Mouse (Mus musculus) adrenal gland, adult 2 months (tissue): ENCODE measurements at regions not wholly inside any gene's neighbourhood (a gene's known extent, or its start where the extent isn't known, plus 50 kb on each side); places are given as distances from the start of the nearest gene placed in this dataset.
"Not testable (repeated sequence)": the region's sequence is repeated elsewhere in the genome, so short reads cannot be mapped to it uniquely, and the experiment has no call there.

Experiments used
- DNase-seq: peaks from one replicate; pipeline ENCODE4 v3.0.0; 2021

DNA sequence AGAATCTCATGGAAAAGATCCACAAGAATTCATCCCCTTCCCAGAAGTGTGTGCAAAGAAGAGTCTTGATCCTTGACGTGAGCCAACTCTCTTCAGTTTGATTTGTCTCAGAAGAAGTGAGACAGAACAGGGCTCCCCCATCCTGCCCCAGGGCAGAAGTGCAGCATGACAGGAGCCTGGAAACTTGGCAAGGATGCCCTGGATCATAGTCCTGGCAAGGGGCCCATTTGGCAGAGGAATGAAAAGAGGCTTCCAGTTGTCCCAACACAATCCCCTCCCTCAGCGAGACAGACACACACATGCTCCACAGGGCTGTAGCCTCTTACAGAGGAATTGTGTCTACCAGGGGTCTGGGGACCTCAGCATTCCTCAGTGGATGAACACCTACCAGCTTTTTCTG lies 102.7 kb downstream of the Ptpn20 start:
- DNase-seq = peak; percentile 83

DNA sequence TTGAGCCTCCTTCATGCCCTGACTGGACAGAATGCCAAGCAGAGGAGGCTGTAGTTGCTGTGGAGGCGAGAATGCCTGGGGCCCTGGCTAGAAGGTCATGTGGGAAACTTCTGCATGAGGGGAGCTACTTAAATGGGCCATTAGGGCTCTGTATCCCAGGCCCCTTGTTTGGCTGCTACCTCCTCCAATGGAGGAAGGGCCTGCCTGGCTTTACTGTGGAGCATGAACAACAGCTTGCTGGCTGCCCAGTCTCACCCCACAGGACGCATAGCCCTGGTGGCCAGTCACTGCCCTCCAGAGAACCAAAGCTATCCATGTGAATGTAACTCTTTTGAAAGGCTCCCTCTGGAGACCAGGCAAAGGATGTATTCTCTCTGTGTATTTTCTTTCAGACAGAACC lies 105.2 kb downstream of the Ptpn20 start:
- no peak for DNase-seq

DNA sequence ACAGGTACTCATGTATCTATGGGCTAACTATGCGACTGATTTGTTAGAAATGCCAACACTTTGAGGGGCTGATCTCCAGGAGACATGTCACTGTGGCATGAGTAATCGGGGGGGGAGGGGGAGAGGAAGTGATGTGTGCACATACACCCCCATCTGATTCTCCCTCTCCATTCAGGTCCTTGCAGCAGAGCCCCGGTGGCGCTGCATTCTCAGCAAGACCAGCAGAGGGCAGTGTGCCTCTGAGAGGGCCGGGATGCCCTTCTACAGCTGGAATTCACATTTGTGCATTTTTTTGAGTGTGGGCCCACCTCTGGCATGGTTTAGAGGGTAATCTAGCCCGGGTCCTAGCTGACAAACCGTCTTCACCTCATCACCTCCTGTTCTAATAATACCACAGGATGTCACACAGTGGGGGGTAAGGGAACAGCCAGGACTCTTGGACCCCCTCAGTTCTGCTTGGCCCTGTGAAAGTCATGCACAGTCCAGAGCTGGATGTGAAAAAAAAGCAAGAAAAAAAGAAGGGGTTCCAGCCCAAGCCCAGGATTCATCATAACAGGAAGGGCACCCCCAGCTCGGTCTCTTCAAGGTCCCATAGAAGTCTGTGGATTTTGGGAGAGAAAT lies 106.5 kb downstream of the Ptpn20 start:
- peak; percentile 72 for DNase-seq

DNA sequence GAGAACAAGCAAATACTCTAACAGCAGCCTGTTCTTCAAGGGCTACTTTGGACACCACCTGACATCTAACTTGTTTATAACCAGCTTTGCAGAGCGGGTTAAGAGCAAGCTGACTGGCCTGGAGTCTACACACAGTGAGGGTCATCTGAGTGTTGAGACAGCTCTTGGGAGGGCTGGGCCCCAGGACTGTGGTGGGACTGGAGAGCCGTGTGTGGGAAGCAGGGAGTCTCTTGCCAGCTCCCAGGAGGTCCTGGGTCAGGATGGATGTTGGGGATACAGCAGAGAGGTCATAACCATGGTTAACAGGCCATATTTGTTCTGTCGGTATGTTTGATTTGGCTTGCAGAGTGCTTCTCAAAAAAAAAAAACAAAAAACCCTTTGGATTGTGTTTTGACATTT lies 107.8 kb downstream of the Ptpn20 start:
- peak; percentile 22 for DNase-seq

DNA sequence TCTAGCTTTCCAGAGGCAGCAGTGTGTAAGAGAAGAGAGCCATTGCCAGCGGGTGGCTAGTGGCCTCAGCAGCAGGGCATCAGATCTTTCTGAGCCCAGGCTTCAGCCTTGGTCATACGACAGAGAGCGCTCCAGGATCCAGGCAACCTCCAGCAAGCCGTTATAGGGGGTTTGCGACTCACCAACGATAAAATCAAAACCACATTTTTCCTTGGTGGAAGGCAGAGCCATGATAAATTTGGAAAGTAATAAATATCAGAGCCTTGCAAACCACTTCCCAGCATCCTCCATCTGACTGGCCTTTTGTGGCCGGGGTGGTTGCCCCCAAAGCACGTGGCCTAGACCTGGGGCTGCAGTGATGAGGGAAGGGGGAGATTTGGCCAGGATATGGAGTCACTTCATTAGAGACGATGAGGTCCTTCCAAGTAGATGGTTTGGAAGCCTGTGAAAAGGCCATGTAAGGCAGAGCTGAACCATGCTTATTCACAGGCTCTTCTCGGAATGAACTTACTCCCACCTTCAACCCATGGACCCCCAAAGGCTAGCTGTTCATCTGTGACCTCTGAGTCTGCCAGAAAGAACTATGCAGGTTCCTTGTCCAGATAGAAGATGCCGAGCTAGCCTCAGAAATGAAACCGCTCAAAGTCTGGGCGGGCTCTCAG lies 110.9 kb downstream of the Ptpn20 start:
- DNase-seq = no peak

DNA sequence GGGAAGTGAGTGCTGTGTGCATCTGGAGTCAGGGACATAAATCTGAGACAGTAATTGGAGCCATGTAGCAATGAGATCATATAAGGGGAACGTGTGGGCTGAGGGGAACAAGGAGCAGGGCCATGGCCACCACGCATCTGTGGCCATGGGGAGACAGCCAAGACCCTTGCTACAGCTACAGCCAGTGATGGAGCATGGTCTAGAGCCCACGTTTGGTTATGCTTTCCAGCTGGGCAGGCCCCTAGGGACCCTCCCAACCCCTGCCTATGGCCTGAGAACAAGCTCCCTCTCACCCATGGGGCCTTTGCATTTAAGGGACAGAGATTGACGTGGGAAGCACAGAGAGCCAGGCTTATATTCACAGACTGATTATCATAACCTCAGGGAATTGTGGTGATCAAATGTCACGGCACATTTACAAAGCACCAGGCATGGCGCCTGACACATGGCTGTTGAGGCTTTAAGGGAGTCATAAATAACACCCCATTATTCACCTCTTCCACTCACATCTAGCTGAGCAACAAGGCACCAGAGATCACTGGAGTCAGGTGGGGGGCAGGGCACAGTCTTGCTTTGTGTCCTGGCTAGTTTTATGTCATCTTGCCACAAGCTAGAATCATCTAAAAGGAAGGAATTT lies 118.8 kb downstream of the Ptpn20 start:
- no peak for DNase-seq

DNA sequence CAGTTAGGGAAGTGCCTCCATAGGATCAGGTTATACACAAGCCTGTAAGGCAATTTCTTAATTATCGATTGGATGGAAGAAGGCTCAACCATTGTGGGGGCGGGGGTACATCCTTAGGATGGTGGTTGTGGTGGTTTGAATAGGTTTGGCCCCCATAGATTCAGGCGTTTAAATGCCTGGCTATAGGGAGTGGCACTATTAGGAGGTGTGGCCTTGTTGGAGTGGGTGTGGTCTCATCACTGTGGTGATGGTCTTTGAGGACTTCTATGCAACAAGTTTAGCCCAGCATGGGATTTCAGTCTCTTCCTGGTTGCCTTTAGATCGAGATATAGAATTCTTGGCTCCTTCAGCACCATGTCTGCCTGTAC lies 119.3 kb downstream of the Ptpn20 start:
- DNase-seq = no peak

DNA sequence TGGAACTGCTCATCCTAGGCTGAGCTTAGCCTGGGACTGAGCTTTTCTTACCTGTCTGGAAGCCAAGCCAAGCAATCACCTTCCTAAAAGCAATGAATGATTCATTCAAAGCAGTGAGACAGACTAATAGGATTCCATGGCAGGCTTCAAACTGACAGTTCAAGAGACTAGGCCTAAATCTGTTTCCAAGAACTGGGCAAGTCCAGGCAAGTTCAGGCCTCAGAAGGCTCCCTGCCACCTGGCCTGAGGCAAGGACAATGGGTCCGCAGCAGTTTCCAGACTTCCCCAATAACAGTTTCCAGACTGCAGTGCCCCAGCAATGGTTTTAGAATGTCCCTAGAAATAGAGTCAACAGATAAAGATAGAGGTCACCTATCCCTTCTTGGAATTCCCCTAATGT lies 123.5 kb downstream of the Ptpn20 start:
- no peak for DNase-seq

DNA sequence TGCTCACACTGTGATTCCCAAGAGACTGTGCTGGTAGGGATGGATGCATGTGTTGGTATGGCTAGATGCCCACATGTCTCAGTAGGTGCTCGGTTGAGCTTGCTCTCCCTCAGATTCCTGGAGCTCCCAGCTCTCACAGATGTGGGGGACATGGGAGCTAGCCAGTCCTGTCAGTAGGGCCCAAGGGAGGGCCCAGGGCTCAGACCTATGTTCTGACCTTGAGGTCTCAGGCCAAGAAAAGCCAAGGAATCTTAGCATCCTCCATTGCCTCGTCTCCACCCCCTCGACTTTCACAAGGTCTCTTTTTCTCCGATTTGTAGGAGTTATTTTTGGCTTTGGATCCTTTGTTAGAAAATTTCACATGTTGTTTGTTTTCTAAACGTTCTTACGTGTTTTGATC lies 130.6 kb downstream of the Ptpn20 start:
- DNase-seq = no peak

DNA sequence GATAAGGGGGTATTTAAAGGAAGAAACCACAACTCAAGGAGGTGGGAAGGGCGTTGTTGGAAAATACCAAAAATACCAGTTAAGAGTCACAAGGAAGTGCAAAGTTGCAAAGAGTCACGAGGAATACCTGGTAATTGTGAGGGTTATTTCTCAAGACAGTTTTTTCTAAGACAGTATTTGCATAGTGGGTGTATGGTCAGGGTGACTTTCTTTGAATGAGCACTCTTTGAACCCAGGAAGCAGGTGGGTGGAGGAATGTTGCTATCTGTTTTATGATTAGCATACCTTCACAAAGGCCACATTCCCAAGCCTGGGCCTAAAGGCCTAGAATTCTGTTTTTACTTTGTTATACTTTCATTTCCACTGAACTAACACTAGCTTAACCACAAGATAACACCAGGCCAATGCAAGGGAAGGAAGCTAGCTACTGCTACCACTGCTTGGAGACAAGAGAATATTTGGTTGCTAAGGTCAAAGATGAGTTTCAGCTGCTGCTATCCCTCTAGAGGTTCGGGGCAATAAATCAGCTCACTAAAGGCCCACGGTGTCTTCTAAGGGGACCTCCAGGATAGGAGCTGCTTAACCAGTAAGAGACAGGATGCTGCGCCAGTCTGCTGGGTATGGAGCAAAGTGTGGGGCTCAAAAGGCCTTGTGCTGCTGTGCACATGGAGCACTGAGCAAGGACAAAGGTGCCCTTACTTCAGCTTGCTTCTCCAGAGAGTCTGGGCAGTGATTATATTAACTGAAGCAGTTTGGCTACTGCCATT lies 133.6 kb downstream of the Ptpn20 start:
- DNase-seq = not testable (repeated sequence)

DNA sequence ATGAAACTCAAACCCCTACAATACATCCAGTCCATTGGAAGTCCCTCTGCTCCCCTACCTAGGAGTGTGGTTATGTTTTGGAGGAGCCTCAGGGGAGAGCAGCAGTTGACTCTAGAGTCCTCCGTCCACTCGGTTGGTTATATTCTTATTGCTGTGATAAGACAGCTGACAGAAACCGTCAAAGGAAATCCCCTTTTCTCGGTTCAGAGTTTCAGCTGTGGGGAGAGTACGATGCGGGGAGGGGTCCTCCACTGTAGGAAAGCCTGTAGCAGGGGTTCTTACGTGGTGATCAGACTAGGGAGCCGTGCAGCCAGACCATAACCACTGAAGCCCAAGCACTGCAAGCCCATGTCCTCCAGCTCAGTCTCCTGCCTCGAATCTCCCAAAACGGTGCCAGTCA lies 137.5 kb downstream of the Ptpn20 start:
- DNase-seq = no peak

DNA sequence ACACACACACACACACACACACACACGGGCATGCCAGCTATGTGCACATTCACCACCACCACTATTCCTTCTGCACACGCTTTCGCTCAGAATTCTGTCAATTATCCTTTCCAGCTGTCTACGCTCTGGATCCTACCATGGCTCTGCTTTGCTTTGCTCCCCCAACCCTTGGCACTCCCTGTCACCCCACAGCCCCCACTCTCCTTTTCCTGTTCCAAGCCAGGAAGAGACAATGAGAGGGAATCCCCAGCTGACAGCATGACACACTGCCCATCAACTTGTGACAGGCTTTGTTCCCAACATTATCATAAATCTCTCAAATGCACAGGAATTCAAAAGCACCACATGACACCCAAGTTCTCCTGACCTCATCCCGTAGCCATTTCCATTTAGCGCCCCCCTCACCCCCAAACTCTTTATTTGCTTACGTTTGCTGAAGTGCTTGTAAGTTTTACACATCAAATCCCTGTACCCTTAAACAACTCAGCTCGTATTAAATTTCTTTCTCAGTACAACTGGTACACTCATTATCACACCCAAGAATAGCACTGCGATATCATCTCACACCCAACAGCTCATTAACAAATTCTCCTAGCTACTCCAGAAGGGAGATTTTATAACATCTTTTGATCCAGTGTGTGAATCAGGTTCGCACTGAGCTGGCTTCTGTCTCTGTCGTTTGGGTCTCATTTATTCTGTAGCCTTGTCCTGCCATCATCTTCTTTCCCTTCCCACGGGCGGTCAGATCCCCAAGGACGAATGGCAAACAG lies 140.3 kb downstream of the Ptpn20 start:
- DNase-seq = peak; percentile 10

DNA sequence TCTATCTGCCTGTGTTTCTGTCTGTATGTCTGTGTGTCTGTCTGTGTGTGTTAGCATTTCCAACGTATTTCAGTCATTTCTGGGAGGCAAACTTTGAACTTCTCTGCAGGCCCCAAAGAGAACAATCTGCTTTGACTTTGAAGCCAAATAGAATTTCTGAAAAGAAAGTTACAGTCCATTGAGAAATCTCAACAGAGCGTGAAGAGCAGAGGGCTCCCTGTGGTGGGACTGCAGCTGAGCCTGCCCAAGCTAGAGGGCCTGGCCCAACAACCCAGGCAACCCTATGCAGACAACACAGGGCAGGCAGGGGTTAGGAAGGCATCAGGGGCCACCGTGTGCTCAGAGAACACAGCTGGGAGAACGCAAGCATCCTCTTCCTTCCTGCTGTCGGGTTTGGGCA lies 143.7 kb downstream of the Ptpn20 start:
- no peak for DNase-seq

DNA sequence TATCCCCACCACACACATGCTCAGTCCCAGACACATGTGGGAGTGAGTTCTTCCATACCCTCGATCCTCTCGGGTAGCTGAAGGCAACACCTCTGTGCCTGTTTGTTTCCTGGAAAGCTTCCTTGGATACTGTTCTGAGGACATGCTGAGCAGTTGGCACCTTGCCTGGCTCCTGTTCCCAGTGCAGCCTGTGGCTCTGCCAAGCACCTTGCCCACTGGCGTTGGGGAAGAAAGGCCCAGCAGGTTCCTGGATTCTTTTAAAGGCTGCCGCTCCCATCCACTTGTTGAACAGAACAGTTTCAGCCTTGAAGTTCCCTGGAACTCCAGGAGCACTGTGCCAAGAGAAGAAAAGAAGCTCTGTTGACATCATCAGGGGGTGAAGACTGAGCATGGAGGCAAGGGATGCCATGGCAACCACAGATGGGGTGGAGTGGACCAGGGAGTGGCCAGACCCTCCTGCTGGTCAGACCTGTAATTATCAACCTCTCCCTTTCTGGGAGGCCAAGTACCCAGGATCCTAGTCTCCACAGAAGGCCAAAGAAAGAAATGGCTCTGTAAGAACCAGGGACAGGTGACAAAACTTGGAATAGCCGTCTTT lies 145.5 kb downstream of the Ptpn20 start:
- DNase-seq = peak; percentile 20

DNA sequence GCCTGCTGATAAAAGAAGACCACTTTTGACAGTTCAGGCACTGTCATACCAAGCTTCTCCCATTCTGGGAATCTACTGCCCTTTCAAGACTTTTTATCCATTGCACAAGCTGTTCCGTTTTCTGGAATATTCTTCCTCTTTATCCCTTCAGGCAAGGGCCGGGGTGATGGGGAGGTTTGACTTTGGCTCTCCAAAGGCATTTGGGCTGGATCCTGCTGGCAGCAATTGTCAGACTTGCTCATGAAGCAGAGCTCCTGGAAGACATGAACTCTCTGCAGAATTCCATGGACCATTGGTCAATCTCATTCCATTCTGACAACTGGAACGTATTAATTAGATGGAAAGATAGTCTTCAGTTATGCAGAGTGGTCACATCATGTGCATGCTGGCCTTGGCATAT lies 146.6 kb downstream of the Ptpn20 start:
- DNase-seq = peak; percentile 15

DNA sequence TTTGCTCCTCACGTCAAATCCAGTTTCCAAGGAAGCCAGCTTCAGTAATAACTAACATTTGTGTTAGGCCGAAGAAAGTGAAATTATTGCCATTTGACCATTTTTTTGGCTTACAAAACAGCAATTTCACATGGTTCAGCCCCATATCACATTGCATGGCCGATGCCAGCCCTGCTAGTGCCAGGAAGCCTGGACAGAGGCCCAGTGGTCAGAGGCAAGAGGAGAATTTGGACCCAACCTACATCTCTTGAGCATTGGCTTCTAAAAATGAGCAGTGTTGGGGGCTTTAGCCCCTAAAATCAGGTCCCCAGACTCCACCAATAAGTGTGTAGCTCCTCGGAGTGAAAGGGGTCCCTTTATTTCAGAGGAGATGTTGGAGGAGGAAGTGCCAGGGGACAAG lies 157.2 kb downstream of the Ptpn20 start:
- DNase-seq = peak; percentile 42

DNA sequence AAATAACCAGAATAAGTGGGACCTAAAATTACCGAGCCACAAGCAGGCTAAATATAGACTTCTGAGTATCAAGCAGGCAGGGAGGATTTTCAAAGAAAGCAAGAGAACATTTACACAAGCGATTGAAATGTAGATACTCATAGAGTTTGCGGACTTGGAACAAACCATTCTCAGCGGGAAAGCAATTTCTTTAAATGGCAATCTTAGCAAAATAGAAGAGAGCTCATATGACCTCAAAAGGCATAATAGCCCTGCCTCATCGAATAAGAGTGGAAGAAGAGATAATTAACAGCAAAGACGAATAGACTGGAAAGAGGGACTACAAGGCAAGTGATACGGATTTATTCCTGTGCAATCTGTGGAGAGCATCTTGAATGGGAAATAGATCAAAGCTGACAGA lies 163.7 kb upstream of the Gdf10 start:
- DNase-seq = no peak

DNA sequence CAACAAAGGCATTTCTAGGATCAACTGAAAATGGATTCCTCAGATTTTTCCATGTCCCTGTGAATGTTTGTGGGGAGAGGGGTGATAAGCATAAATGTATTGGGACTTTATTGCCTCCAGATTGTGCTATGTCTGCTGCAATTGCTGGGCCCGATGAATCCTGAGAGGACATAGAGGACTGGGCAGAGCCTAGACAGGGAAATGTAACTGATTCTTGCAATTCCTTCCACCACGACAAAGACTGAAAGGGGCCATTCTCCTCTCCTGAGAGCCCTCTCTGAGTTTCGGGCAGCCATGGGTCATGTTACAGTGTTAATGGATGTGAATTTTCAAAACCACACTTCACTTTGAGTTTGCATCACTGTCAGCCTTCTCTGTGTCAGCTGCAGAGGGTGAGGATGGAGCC lies 159.7 kb upstream of the Gdf10 start:
- DNase-seq = no peak

DNA sequence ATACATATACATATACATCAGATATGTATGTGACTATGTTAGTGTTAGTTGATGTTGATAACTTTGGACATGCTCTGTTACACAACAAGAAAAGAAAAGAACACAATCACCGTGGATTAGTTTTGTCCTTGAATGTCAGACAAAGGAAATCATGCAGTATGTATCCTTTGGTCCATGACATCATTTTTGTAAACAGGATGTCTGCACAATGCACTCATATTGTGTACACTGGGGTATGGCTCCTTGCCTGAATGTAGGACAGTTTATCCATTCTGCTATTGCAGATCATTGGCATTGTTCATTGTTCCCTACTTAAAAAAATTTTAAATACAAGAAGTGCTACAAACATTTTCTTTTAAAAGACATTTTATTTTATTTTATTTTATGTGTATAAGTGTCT lies 157.6 kb upstream of the Gdf10 start:
- no peak for DNase-seq

DNA sequence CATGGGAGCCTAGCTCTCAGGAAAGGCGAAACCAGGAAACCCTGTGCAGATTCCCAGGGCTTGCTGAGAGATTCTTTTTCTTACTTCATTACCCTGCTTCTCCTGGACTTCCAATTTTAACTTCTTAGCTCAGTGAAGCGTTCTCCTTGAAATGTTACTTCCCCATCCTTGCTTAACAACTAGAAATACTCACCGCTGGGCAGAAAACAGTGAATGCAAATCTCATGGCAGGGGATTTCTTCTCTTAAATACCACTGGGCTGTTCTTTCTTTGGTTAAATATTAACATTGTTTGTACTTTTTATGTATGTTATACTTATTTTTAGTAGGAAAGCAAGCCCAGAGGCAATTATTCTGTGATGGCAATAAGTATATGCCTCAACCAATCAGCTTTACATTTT lies 151.0 kb upstream of the Gdf10 start:
- DNase-seq = no peak

DNA sequence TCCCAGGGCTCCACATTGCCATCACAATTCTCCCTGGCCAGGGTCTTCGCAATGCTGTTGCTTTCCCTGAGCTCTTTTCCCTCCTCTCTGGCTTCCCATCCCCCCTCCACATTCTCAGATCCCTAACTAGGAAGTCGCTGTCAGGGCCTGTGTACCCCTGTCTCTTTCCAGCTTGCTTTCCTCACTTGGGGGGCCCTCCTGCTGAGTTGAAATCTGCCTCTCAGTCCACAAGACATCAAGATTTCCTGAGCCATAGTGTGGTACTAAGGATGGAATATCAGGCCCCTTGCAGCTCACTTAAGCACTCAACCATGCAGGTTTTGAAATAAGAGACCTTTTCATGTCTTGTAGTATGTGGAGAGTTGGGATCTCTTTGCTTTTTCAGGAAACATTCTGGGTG lies 133.8 kb upstream of the Gdf10 start:
- no peak for DNase-seq

DNA sequence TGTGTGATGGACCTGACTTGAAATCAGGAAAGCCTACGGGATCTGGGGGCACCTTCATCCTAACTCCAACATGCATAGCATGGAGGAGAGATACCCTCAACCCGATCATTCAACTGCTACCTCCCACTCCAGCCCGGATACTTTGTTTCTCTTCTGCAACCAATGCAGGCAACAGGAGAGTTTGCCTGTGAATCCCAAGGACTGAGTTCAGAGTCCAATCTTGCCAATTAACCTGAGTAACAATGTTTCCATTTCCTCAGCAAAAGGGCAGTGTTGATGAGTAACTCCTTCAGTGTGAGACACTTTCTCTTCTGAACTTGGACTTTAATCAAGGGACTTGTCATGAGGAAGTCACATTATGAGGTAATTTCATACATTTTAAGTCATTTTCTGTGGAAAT lies 129.1 kb upstream of the Gdf10 start:
- DNase-seq = no peak
